Mouse (Mus musculus) limb, embryonic 11.5 days (tissue): Measurements from ENCODE around the gene Gm973. TPM values are rescaled to one million over a fixed set of nuclear protein-coding genes. Genes with fewer than 3 reads are reported as not detected.
A peak's percentile ranks its signal among the peaks of the same experiment; 100 is the strongest.

Experiments
- ATAC-seq: fragments of 200-750 bp; cut with Nextera tagmentation; 2 replicates; pipeline ENCODE4 v1.8.0; 2017; ENCODE audit warnings: low read depth; ENCODE audit not compliant: insufficient number of reproducible peaks, low FRiP score, low TSS enrichment
- DNase-seq: peaks from one replicate; pipeline ENCODE4 v3.0.0-alpha.2; 2015; ENCODE audit warnings: low spot score
- H3K27ac ChIP-seq: fragments of 300-500 bp; sonication (generic); replicated peaks from 2 replicates; pipeline ENCODE4 v1.5.1; 2014; ENCODE audit warnings: low read depth, mild to moderate bottlenecking, low read length
- H3K27me3 ChIP-seq: fragments of 300-500 bp; sonication (generic); 2 replicates; pipeline ENCODE4 v1.6.1; 2014; ENCODE audit warnings: mild to moderate bottlenecking, low read length, mixed read lengths; ENCODE audit not compliant: control insufficient read depth, insufficient read depth
- H3K36me3 ChIP-seq: fragments of 300-500 bp; sonication (generic); 2 replicates; pipeline ENCODE4 v1.6.1; 2014; ENCODE audit warnings: mild to moderate bottlenecking, low read length, moderate library complexity, mixed read lengths; ENCODE audit not compliant: control insufficient read depth, insufficient read depth
- H3K4me1 ChIP-seq: fragments of 300-500 bp; sonication (generic); 2 replicates; pipeline ENCODE4 v1.6.1; 2014; ENCODE audit warnings: low read length, mixed read lengths; ENCODE audit not compliant: control insufficient read depth, insufficient read depth
- H3K4me2 ChIP-seq: fragments of 300-500 bp; sonication (generic); 2 replicates; pipeline ENCODE4 v1.6.1; 2014; ENCODE audit warnings: low read depth, mild to moderate bottlenecking, moderate library complexity; ENCODE audit not compliant: severe bottlenecking
- H3K4me3 ChIP-seq: fragments of 300-500 bp; sonication (generic); 2 replicates; pipeline ENCODE4 v1.5.1; 2014; ENCODE audit warnings: low read depth, low read length
- H3K9ac ChIP-seq: fragments of 300-500 bp; sonication (generic); 2 replicates; pipeline ENCODE4 v1.6.1; 2014; ENCODE audit warnings: mild to moderate bottlenecking, low read length
- H3K9me3 ChIP-seq: fragments of 300-500 bp; sonication (generic); 2 replicates; pipeline ENCODE4 v1.6.1; 2016; ENCODE audit warnings: low read length; ENCODE audit not compliant: control insufficient read depth
- WGBS: fragments of 180-500 bp; shearing (Covaris S2); extraction: QIAGEN DNeasy Blood & Tissue Kit; methylation state at CpG from one replicate; pipeline ENCODE4 v1.1.7; 2014; 5-methylcytosine and 5-hydroxymethylcytosine counted together
- polyA plus RNA-seq: library from polyadenylated mRNA; unstranded; fragments of >200 nt; fragmentation: Nextera tagmentation; extraction: Ambion mirVana; gene quantifications from 2 replicates; pipeline ENCODE4 v1.2.1, GENCODE M21; 2014

Gm973 gene
- polyA plus RNA-seq, 1 experiment from 2014 or later = 0.51 TPM

DNA sequence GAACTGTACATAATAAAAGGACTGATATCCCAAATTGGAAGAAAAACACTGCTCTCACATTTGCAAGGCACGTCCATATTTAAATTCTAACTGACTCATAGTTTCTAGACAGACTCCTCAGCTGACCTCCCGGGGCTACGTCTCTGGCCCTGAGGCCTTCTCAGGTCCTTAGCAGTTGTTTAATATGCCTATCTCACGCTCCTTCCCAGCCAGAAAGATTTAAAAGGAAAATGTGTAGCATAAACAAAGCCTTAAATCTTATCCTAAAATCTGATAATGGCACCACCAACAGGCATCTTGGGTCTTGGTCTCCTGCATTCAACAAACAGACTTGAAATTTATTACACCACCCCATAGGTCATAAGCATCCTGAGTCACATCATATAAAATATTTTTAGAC, 62.7 kb downstream of the Gm973 start:
- ATAC-seq (no peak), DNase-seq (no peak)
- Histone ChIP-seq H3K4me2 (no peak overlapping the region), H3K4me1 (peaks cover 5% of the 10 kb centered on the region; the same call in 1 of the 2 replicates), H3K9me3 (no peaks in the 10 kb centered on the region), H3K4me3 (no peak overlapping the region), H3K27me3 (no peaks in the 10 kb centered on the region), H3K36me3 (no peaks in the 10 kb centered on the region), H3K9ac (no peak overlapping the region), H3K27ac (no peak overlapping the region)
- 54% methylated on average over 4 of the region's 4 CpGs for WGBS

GRCm38 (mm10) chr1:59579327-59579726, 63.3 kb downstream of the Gm973 start:
- H3K27me3 ChIP-seq = no peaks in the 10 kb centered on the region
- H3K27ac ChIP-seq = no peak overlapping the region
- no peak overlapping the region for H3K4me2 ChIP-seq
- H3K9me3 ChIP-seq = no peaks in the 10 kb centered on the region
- 39% methylated on average over 5 of the region's 5 CpGs for WGBS
- ATAC-seq (no peak), DNase-seq (no peak)
- H3K9ac ChIP-seq = no peak overlapping the region
- peaks cover 10% of the 10 kb centered on the region; the same call in 1 of the 2 replicates for H3K4me1 ChIP-seq
- H3K4me3 ChIP-seq = no peak overlapping the region
- H3K36me3 ChIP-seq = no peaks in the 10 kb centered on the region

GRCm38 (mm10) chr1:59580131-59580751, 64.2 kb downstream of the Gm973 start:
- ATAC-seq = no peak
- no peak overlapping the region for H3K4me3 ChIP-seq

DNA sequence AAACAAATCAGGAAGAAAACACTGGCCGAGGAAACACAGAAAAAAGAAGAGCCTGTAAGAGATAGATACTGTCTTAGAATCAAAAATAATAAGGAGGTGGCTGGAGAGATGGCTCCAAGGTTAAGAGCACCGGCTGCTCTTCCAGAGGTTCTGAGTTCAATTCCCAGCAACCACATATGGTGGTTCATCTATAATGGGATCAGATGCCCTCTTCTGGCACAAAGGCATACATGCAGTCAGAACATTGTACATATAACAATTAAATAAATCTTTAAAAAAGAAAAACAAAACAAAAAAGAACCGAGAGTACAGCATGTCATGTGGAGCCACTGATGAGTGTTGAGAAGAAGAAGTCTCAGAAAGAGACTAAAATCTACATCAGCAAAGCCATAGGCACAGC, 64.8 kb downstream of the Gm973 start:
- ATAC-seq (no peak), DNase-seq (no peak)
- no peaks in the 10 kb centered on the region for H3K36me3 ChIP-seq
- H3K27ac ChIP-seq = no peak overlapping the region
- no peak overlapping the region for H3K9ac ChIP-seq
- H3K27me3 ChIP-seq = no peaks in the 10 kb centered on the region
- no peak overlapping the region for H3K4me2 ChIP-seq
- H3K4me1 ChIP-seq = peaks cover 11% of the 10 kb centered on the region; the same call in 1 of the 2 replicates
- no peaks in the 10 kb centered on the region for H3K9me3 ChIP-seq
- H3K4me3 ChIP-seq = no peak overlapping the region
- 88% methylated on average over 3 of the region's 3 CpGs for WGBS

More at GRCm38 (mm10) chr1:59580131-59580751, 64.2 kb downstream of the Gm973 start:
- Histone ChIP-seq H3K27me3 (no peaks in the 10 kb centered on the region), H3K4me2 (no peak overlapping the region), H3K9ac (no peak overlapping the region), H3K36me3 (no peaks in the 10 kb centered on the region), H3K4me1 (peaks cover 11% of the 10 kb centered on the region; the same call in 1 of the 2 replicates), H3K27ac (no peak overlapping the region), H3K9me3 (no peaks in the 10 kb centered on the region)
- 36% methylated on average over 8 of the region's 8 CpGs for WGBS
- DNase-seq = no peak

DNA sequence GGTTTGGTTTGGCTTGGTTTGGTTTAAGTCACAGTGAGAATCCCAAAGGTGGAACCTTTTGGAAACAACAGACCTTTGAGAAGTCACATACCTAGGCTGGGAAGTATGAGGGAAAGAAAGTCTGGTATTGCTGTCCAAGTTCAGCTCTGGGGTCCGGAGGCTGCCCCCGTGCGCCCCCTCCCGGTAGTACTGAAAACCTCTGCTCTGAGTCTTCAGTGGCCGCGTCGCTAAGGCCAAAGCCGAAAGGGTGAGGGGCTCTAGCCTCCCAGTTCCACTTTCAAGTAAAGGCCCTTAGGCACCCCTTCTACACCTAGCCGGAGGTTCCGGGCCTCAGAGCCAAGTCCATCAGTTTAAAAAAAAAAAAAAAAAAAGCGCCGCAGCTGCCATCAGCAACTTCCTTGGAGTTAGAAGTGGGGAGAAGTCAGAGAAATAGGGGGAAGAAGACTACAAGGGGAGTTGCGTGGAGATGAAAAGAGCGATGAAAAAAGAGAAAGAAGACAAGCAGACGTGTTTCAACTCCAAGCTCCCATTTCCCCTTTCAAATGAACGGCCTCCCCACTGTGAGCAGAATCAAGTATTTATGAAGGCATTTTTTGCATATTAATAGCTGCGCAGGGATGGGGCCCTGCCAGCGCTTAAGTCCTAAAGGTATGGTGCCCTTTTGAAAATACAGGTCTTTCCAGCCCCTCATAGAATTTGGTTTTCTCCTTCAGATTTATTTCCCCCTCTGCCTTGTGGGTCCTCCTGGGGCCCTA, 68.8 kb downstream of the Gm973 start:
- ATAC-seq = peak; percentile 44; the same call in 1 of the 2 replicates
- Histone ChIP-seq H3K27me3 (no peaks in the 10 kb centered on the region), H3K9ac (no peak overlapping the region), H3K4me2 (no peak overlapping the region; the same call in 1 of the 2 replicates), H3K4me3 (no peak overlapping the region), H3K4me1 (peaks cover 8% of the 10 kb centered on the region; the same call in 1 of the 2 replicates), H3K9me3 (no peaks in the 10 kb centered on the region), H3K36me3 (no peaks in the 10 kb centered on the region), H3K27ac (no peak overlapping the region)
- 10% methylated on average over 18 of the region's 18 CpGs for WGBS
- DNase-seq = peak; percentile 87

GRCm38 (mm10) chr1:59589271-59589670, 73.2 kb downstream of the Gm973 start:
- Histone ChIP-seq H3K4me2 (no peak overlapping the region), H3K4me1 (peaks cover 5% of the 10 kb centered on the region), H3K27me3 (0 out of 2 replicates have a peak, but pooled peaks cover 3% of the 10 kb centered on the region), H3K9ac (no peak overlapping the region), H3K4me3 (no peak overlapping the region), H3K9me3 (no peaks in the 10 kb centered on the region), H3K36me3 (no peaks in the 10 kb centered on the region), H3K27ac (no peak overlapping the region)
- DNase-seq (no peak), ATAC-seq (no peak)
- WGBS = 89% methylated on average over 1 of the region's 1 CpGs

DNA sequence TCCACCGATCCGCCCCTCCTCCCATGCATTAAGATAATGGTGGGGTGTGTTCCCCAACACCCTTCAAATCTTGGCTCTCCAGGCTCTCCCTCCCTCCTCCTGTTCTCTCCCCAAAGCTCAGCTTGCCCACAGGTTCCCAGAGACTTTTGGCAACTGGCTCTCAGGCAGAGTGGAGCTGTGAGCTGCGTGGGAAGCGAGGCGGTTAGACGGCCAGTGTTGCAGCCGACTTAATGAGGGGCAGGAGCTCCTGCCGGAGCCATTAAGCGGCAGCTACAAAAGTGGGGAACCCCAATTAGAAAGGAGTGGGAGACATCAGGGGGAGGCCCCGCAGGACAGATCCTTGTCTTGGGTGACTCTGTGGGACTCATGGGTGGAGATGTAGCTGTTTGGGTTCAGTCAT, 76.3 kb downstream of the Gm973 start:
- Histone ChIP-seq H3K36me3 (no peaks in the 10 kb centered on the region), H3K4me1 (peaks cover 6% of the 10 kb centered on the region), H3K27ac (no peak overlapping the region), H3K9ac (peak overlapping the region; percentile 34; the same call in 1 of the 2 replicates), H3K27me3 (0 out of 2 replicates have a peak, but pooled peaks cover 3% of the 10 kb centered on the region), H3K4me2 (peak overlapping the region; percentile 20; the same call in 1 of the 2 replicates), H3K4me3 (no peak overlapping the region), H3K9me3 (no peaks in the 10 kb centered on the region)
- no peak for ATAC-seq
- WGBS = 8% methylated on average over 10 of the region's 10 CpGs
- peak; percentile 52 for DNase-seq

DNA sequence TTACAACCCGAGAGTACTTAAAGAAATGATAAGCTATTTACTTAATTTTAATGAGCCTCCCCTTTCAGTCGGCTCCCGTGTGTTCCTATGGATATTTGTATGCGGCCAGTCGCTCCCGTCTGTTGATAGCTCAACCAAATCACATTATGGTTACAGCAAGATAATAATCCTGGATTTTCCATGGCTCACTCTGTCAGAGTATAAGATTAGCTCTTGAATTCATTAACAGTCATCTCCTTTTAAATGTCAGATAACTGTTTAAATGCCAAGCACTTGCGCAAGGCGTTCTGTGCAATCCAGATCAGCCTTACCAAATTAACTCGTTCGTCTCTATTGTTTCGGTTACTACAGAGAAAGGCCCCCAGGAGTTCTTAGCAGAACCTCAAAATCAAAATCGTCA, 76.8 kb downstream of the Gm973 start:
- no peak for DNase-seq
- Histone ChIP-seq H3K4me3 (no peak overlapping the region), H3K27me3 (0 out of 2 replicates have a peak, but pooled peaks cover 3% of the 10 kb centered on the region), H3K4me1 (peaks cover 6% of the 10 kb centered on the region), H3K27ac (no peak overlapping the region), H3K9ac (no peak overlapping the region), H3K4me2 (peak overlapping the region; percentile 20; the same call in 1 of the 2 replicates), H3K36me3 (no peaks in the 10 kb centered on the region), H3K9me3 (no peaks in the 10 kb centered on the region)
- no peak for ATAC-seq
- 38% methylated on average over 12 of the region's 12 CpGs for WGBS
